Mouse (Mus musculus) intestine, embryonic 14.5 days (tissue): ENCODE measurements around the gene Ptprg. TPM values are rescaled to one million over a fixed set of nuclear protein-coding genes. Genes with fewer than 3 reads are reported as not detected.

Experiments used
- ATAC-seq: fragments of 200-750 bp; cut with Nextera tagmentation; replicated peaks from 2 replicates; pipeline ENCODE4 v1.8.0; 2017; ENCODE audit warnings: low read depth, moderate number of reproducible peaks, moderate TSS enrichment, moderate library complexity; ENCODE audit not compliant: low FRiP score, low TSS enrichment
- DNase-seq: peaks from one replicate; pipeline ENCODE4 v3.0.0-alpha.2; 2018; ENCODE audit warnings: low spot score
- H3K27ac ChIP-seq: fragments of 300-500 bp; sonication (generic); 2 replicates; pipeline ENCODE4 v1.5.1; 2014; ENCODE audit warnings: low read depth, mild to moderate bottlenecking, control low read depth
- H3K27me3 ChIP-seq: fragments of 300-500 bp; sonication (generic); replicated peaks from 2 replicates; pipeline ENCODE4 v1.6.1; 2014; ENCODE audit warnings: low read length, control low read depth; ENCODE audit not compliant: control insufficient read depth, insufficient read depth
- H3K36me3 ChIP-seq: fragments of 300-500 bp; sonication (generic); 2 replicates; pipeline ENCODE4 v1.6.1; 2014; ENCODE audit warnings: low read length, control low read depth; ENCODE audit not compliant: control insufficient read depth, insufficient read depth
- H3K4me1 ChIP-seq: fragments of 300-500 bp; sonication (generic); replicated peaks from 2 replicates; pipeline ENCODE4 v1.6.1; 2014; ENCODE audit warnings: low read length, control low read depth, mixed read lengths; ENCODE audit not compliant: control insufficient read depth, insufficient read depth
- H3K4me2 ChIP-seq: fragments of 300-500 bp; sonication (generic); 2 replicates; pipeline ENCODE4 v1.6.1; 2014; ENCODE audit warnings: low read length
- H3K4me3 ChIP-seq: fragments of 300-500 bp; sonication (generic); 2 replicates; pipeline ENCODE4 v1.5.1; 2014; ENCODE audit warnings: low read depth, low read length, control low read depth, mixed read lengths
- H3K9ac ChIP-seq: fragments of 300-500 bp; sonication (generic); 2 replicates; pipeline ENCODE4 v1.6.1; 2014; ENCODE audit warnings: mild to moderate bottlenecking, low read length
- H3K9me3 ChIP-seq: fragments of 300-500 bp; sonication (generic); 2 replicates; pipeline ENCODE4 v1.6.1; 2016; ENCODE audit warnings: low read length, control low read depth; ENCODE audit not compliant: control insufficient read depth
- WGBS: fragments of 180-500 bp; shearing (Covaris S2); extraction: QIAGEN DNeasy Blood & Tissue Kit; methylation state at CpG from one replicate; pipeline ENCODE4 v1.1.7; 2014; 5-methylcytosine and 5-hydroxymethylcytosine counted together
- polyA plus RNA-seq: library from polyadenylated mRNA; unstranded; fragments of >200 nt; fragmentation: Nextera tagmentation; extraction: Ambion mirVana; gene quantifications from 2 replicates; pipeline ENCODE4 v1.2.1, GENCODE M21; 2014

The Ptprg gene
- polyA plus RNA-seq, 1 experiment from 2014 or later: 25.1 TPM

DNA sequence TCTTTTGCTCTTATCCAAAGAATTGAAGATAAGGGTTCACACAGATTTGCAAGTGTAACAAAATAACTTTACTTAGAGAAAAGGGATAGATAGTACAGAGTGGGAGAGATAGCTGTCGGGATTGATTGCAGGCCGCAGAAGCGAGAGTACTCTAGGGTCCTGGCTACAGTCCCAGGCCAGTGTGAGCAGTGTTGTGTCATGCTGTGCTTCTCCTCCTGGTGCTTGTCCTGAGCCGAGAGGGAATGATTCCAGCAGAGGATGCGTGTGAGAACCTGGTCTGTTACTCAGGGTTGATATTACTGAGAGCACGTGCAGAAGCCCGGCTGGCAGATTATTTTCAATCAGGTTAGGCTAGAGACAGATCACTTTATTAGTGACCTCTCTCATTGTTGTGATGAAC lies 523.9 kb downstream of the Ptprg start:
- DNase-seq (no peak), ATAC-seq (no peak)
- Histone ChIP-seq H3K4me2 (no peak overlapping the region), H3K4me1 (peaks cover 6% of the 10 kb centered on the region; the same call in 1 of the 2 replicates), H3K27ac (no peak overlapping the region), H3K27me3 (no peaks in the 10 kb centered on the region), H3K9me3 (no peaks in the 10 kb centered on the region), H3K4me3 (no peak overlapping the region), H3K36me3 (no peaks in the 10 kb centered on the region), H3K9ac (no peak overlapping the region)
- 72% methylated on average over 7 of the region's 7 CpGs for WGBS

DNA sequence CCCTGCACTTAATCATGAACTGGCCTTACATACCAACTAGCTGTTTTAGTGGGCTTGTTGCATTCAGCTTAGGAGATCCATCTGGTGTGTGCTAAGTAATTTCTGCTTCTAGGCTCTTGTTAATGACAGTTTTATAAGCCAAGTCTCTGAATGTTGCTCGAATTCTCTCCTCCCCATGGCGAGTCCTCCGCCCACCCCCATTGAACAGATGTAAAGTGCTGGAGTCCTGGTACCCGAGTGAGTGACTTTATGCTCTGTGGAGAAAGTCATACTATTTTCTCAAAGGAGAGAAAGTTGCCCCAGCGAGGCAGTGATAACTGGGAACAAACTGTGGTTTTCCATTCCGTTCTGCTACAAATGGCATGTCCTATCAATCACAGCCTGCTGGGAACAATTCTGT lies 525.9 kb downstream of the Ptprg start:
- Histone ChIP-seq H3K27me3 (no peaks in the 10 kb centered on the region), H3K4me1 (peaks cover 6% of the 10 kb centered on the region; the same call in 1 of the 2 replicates), H3K9me3 (no peaks in the 10 kb centered on the region), H3K4me2 (no peak overlapping the region), H3K36me3 (no peaks in the 10 kb centered on the region), H3K4me3 (no peak overlapping the region), H3K27ac (no peak overlapping the region), H3K9ac (no peak overlapping the region)
- 41% methylated on average over 6 of the region's 6 CpGs for WGBS
- ATAC-seq (no peak), DNase-seq (no peak)

DNA sequence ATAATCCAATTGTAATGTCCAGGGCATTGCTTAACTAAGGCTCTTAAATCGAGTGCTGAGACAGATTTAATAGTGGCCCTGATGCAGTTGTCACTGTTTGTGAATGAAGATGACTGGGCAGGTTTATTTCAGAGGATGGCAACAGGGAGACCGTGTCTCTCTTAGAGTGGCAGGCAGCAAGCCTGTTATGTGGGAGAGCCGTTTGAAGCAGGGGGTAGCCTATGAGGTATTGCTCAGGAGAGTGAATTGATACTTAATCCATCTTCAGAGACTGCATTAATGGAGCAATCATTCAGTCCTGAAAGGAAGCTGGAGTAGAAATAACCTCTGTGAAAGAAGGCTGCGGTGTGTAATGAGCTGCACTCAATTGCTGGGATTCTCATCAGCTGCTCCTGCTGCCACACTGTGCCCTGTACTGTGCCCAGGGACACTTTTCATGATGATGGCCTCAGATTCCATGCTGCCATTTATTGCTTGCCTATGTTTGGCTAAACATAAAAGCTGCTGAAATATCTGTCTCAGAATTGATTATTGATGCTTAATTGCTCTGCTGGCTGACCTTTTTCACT lies 526.6 kb downstream of the Ptprg start:
- Histone ChIP-seq H3K9me3 (no peaks in the 10 kb centered on the region), H3K4me1 (peaks cover 6% of the 10 kb centered on the region; the same call in 1 of the 2 replicates), H3K4me2 (no peak overlapping the region), H3K4me3 (no peak overlapping the region), H3K27me3 (no peaks in the 10 kb centered on the region), H3K27ac (no peak overlapping the region), H3K9ac (no peak overlapping the region), H3K36me3 (no peaks in the 10 kb centered on the region)
- WGBS: 44% methylated on average over 4 of the region's 4 CpGs
- no peak for ATAC-seq
- DNase-seq: no peak

DNA sequence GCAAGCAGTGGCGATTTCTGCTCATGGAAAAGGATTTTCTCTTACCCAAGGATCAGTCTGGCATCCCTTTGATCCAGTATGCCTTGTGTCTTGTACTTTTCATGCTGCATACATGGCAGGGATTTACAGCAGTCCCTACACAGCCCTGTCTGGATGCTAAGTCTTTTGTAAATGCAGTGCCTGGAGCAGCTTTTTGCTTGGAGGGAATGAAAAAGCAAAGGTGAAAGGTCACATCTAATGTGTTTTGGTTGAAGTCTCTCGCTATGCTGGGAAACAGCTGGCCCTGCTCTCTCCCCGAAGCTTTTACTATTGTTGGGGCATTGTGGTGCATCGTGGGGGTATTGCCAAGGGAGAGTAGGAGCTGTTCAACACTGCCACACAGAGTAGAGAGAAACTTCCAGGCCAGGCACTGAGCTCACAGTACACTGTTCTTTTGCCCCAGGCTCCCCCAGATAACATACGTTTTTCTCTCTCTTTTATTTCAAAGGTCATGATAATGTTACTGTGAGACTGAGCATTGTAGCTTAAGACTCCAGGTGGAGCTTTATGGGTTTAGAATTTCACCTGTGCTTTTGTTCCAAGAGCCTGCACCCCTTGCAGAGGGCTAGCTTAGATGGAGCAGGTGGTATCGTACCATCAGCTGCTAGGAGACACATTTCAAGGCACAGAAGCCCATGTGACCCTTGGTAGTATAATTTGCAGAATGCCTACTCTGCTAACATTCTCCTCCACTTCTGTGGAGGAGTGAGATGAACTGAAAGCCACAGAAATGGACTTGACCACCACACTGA lies 529.0 kb downstream of the Ptprg start:
- H3K4me3 ChIP-seq: no peak overlapping the region
- ATAC-seq (no peak), DNase-seq (no peak)
- no peak overlapping the region for H3K9ac ChIP-seq
- no peaks in the 10 kb centered on the region for H3K9me3 ChIP-seq
- no peaks in the 10 kb centered on the region for H3K36me3 ChIP-seq
- peaks cover 11% of the 10 kb centered on the region; the same call in 1 of the 2 replicates for H3K4me1 ChIP-seq
- H3K27me3 ChIP-seq: no peaks in the 10 kb centered on the region
- no peak overlapping the region for H3K4me2 ChIP-seq
- WGBS: 28% methylated on average over 6 of the region's 6 CpGs
- H3K27ac ChIP-seq: no peak overlapping the region

DNA sequence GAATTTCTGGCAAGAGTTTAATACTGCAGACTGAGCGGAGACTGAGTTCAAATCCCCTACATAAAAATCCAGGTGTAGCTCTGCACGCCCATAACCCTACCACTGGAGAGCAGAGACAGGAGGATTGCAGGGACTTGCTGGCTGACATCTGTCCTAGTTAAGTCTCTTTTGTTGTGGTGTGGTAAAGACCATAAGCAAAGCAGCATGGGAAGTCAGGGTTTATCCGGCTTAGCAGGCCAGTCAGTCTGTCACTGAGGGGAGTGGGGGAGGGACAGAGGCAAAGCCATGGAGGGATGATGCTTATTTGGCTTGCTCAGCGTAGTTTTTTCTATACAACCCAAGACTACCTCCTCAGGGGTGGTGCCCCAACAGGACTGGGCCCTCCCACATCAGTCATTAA lies 530.7 kb downstream of the Ptprg start:
- no peak for DNase-seq
- no peaks in the 10 kb centered on the region for H3K36me3 ChIP-seq

DNA sequence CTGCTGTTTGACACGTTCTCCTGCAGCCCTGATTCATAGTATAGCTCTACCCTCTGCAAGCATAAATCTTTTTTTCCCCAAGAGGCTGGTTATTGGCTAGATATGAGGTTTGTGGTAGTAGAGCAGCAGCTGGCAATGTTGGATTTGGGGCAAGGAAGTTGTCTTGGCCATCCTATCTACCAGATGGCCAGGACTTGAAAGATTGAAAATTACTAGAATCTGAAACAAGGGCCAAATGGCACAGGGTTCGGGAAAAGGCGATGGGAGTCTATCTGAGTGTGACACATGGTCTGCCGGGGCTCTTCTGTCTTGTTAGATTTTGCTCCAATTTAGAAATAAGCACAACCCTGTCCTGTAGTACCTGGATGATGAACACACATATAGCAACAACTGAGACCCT lies 531.7 kb downstream of the Ptprg start:
- Histone ChIP-seq H3K4me3 (no peak overlapping the region), H3K9me3 (no peaks in the 10 kb centered on the region), H3K4me2 (no peak overlapping the region), H3K4me1 (peaks cover 5% of the 10 kb centered on the region; the same call in 1 of the 2 replicates), H3K36me3 (no peaks in the 10 kb centered on the region), H3K27ac (no peak overlapping the region), H3K27me3 (no peaks in the 10 kb centered on the region), H3K9ac (no peak overlapping the region)
- DNase-seq: no peak
- no peak for ATAC-seq
- 81% methylated on average over 4 of the region's 4 CpGs for WGBS

More for the DNA sequence above, 530.7 kb downstream of the Ptprg start:
- H3K9me3 ChIP-seq: no peaks in the 10 kb centered on the region
- H3K4me3 ChIP-seq: no peak overlapping the region
- no peak overlapping the region for H3K9ac ChIP-seq
- H3K4me1 ChIP-seq: peaks cover 8% of the 10 kb centered on the region; the same call in 1 of the 2 replicates
- no peak overlapping the region for H3K27ac ChIP-seq
- H3K27me3 ChIP-seq: no peaks in the 10 kb centered on the region
- 89% methylated on average over 4 of the region's 4 CpGs for WGBS
- H3K4me2 ChIP-seq: no peak overlapping the region
- no peak for ATAC-seq

DNA sequence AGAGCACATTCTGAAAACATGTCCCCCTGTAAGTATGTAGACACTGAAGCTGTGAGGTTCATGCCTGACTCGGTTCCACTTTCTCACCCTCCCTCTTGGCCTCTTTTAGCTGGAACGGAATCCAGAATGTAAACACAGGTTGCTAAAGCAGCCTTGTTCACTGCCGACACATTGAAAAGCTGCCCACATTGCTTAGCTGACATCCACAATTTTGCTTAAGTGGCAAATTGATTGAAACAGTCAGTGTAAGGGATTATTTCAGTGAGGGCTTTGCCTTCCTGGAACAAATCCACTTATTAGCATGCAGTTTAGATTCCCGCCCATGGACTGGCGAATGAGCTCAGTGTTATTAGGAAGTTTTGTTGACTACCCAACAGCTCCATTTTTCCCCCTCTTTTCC lies 532.8 kb downstream of the Ptprg start:
- H3K27me3 ChIP-seq: no peaks in the 10 kb centered on the region
- DNase-seq (no peak), ATAC-seq (no peak)
- H3K4me3 ChIP-seq: no peak overlapping the region
- WGBS: 34% methylated on average over 5 of the region's 5 CpGs
- no peak overlapping the region for H3K9ac ChIP-seq
- H3K9me3 ChIP-seq: no peaks in the 10 kb centered on the region
- H3K36me3 ChIP-seq: no peaks in the 10 kb centered on the region
- H3K4me1 ChIP-seq: peaks cover 5% of the 10 kb centered on the region; the same call in 1 of the 2 replicates
- H3K4me2 ChIP-seq: no peak overlapping the region
- no peak overlapping the region for H3K27ac ChIP-seq

DNA sequence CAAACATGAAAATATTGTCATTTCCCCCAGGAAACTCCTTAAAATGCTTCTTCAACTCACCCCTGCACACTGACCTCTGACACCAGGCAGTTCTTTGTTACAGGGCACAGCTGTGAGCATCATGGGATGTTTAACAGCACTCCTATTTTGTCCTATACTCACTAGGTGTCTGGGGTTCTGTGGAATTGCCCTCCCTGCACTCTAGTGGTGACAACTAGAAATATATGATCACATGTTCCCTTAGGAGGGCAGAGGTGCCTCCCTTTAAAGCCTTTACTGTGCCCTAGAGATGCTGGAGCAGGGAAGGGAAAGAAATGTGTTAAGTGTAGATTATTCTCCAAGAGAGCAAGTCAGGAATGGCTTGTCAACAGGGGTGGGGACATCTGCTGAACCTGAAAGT lies 536.6 kb downstream of the Ptprg start:
- no peak overlapping the region for H3K4me2 ChIP-seq
- ATAC-seq (no peak), DNase-seq (no peak)
- H3K9ac ChIP-seq: no peak overlapping the region
- peaks cover 5% of the 10 kb centered on the region; the same call in 1 of the 2 replicates for H3K4me1 ChIP-seq
- no peak overlapping the region for H3K27ac ChIP-seq
- no peak overlapping the region for H3K4me3 ChIP-seq
- H3K9me3 ChIP-seq: no peaks in the 10 kb centered on the region
- H3K27me3 ChIP-seq: no peaks in the 10 kb centered on the region
- H3K36me3 ChIP-seq: no peaks in the 10 kb centered on the region

DNA sequence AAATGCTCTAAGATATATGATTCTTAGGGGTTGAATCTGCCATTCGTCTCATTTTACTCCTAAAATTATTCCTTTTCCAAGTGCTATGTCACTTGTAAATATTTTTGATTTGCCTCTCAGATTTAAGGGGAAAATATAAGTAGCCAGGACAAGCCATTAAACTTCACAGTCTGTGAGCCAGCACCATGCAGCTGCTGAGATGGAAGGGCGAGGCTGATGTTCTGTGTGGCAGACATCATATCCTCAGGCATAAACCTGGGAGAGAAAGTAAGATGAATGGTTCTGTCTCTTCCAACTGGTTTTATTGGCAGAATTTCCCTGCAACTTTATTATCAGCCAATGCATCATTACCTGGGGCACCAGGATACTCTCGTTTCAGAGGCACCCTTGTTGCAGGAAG lies 538.4 kb downstream of the Ptprg start:
- no peak for DNase-seq
- no peak overlapping the region for H3K4me2 ChIP-seq

More for the DNA sequence above, 538.4 kb downstream of the Ptprg start:
- H3K9me3 ChIP-seq: no peaks in the 10 kb centered on the region
- H3K4me1 ChIP-seq: no peaks in the 10 kb centered on the region
- no peak for ATAC-seq
- H3K27me3 ChIP-seq: no peaks in the 10 kb centered on the region
- H3K4me3 ChIP-seq: no peak overlapping the region
- WGBS: 69% methylated on average over 3 of the region's 3 CpGs
- H3K9ac ChIP-seq: no peak overlapping the region
- H3K36me3 ChIP-seq: no peaks in the 10 kb centered on the region
- H3K27ac ChIP-seq: no peak overlapping the region
